Mouse (Mus musculus): ENCODE measurements around the gene Ube2h.

GRCm38 (mm10) chr6:30259271-30259670 is 45.1 kb downstream of the Ube2h start:
- TF ChIP-seq CTCF (IDR thresholded peaks at IDR 0.05; ENCODE audit: borderline replicate concordance, extremely low read depth, insufficient read depth, insufficient read length) (no peak), POLR2A (IDR thresholded peaks at IDR 0.05; ENCODE audit: borderline replicate concordance, extremely low read depth, insufficient read depth, insufficient read length, poor library complexity, severe bottlenecking) (no peak)
